Mouse (Mus musculus) limb, embryonic 14.5 days (tissue): ENCODE data around the gene Anks1. TPM values are rescaled to one million over a fixed set of nuclear protein-coding genes. Genes with fewer than 3 reads are reported as not detected.
A peak's percentile ranks its signal among the peaks of the same experiment; 100 is the strongest.
"Not testable (repeated sequence)": the region's sequence is repeated elsewhere in the genome, so short reads cannot be mapped to it uniquely, and the experiment has no call there.

Source experiments
- ATAC-seq: fragments of 200-750 bp; cut with Nextera tagmentation; 2 replicates; pipeline ENCODE4 v1.8.0; 2017; ENCODE audit warnings: low read depth, moderate number of reproducible peaks, moderate TSS enrichment; ENCODE audit not compliant: low FRiP score
- DNase-seq: peaks from one replicate; pipeline ENCODE4 v3.0.0-alpha.2; 2015; ENCODE audit warnings: low spot score
- H3K27ac ChIP-seq: fragments of 300-500 bp; sonication (generic); replicated peaks from 2 replicates; pipeline ENCODE4 v1.5.1; 2014; ENCODE audit warnings: low read depth, mild to moderate bottlenecking, low read length, moderate library complexity, mixed read lengths
- H3K27me3 ChIP-seq: fragments of 300-500 bp; sonication (generic); 2 replicates; pipeline ENCODE4 v1.6.1; 2014; ENCODE audit warnings: low read length, mixed read lengths; ENCODE audit not compliant: control insufficient read depth, insufficient read depth
- H3K36me3 ChIP-seq: fragments of 300-500 bp; sonication (generic); 2 replicates; pipeline ENCODE4 v1.6.1; 2014; ENCODE audit warnings: mild to moderate bottlenecking, low read length, moderate library complexity, mixed read lengths; ENCODE audit not compliant: control insufficient read depth, insufficient read depth
- H3K4me1 ChIP-seq: fragments of 300-500 bp; sonication (generic); 2 replicates; pipeline ENCODE4 v1.6.1; 2014; ENCODE audit warnings: antibody characterized with exemption, low read length, mixed read lengths; ENCODE audit not compliant: control insufficient read depth, insufficient read depth
- H3K4me2 ChIP-seq: fragments of 300-500 bp; sonication (generic); replicated peaks from 2 replicates; pipeline ENCODE4 v1.6.1; 2014; ENCODE audit warnings: low read depth, mild to moderate bottlenecking, low read length, moderate library complexity; ENCODE audit not compliant: severe bottlenecking
- H3K4me3 ChIP-seq: fragments of 300-500 bp; sonication (generic); replicated peaks from 2 replicates; pipeline ENCODE4 v1.5.1; 2014; ENCODE audit warnings: low read length
- H3K9ac ChIP-seq: fragments of 300-500 bp; sonication (generic); 2 replicates; pipeline ENCODE4 v1.6.1; 2014; ENCODE audit warnings: mild to moderate bottlenecking, low read depth, low read length, moderate library complexity; ENCODE audit not compliant: severe bottlenecking
- H3K9me3 ChIP-seq: fragments of 300-500 bp; sonication (generic); 2 replicates; pipeline ENCODE4 v1.6.1; 2016; ENCODE audit warnings: low read length; ENCODE audit not compliant: control insufficient read depth
- POLR2A ChIP-seq: fragments of 200-500 bp; IDR thresholded peaks from 2 replicates; pipeline ENCODE4 v1.8.0; 2012; ENCODE audit warnings: inconsistent platforms, mild to moderate bottlenecking, moderate library complexity, borderline replicate concordance; ENCODE audit not compliant: insufficient read depth, insufficient read length; ENCODE audit errors: extremely low read depth
- WGBS: fragments of 180-500 bp; shearing (Covaris S2); extraction: QIAGEN DNeasy Blood & Tissue Kit; methylation state at CpG from one replicate; pipeline ENCODE4 v1.1.7; 2014; 5-methylcytosine and 5-hydroxymethylcytosine counted together
- polyA plus RNA-seq, 2 experiments: library from polyadenylated mRNA; depleted of rRNA in 1 of 2; stranded (reverse) in 1 of 2; unstranded in 1 of 2; fragments of >200 nt; fragmentation: Nextera tagmentation in 1 of 2; extraction: Ambion mirVana in 1 of 2; gene quantifications; 2 replicates each; pipeline versions ENCODE4 v1.2.1 to v1.2.3; 2012 to 2014

The Anks1 gene
- polyA plus RNA-seq, 2 experiments, result 14.6 to 40.6 TPM

- H3K4me1 ChIP-seq, result 0 out of 2 replicates have a peak, but pooled peaks cover 3% of the 10 kb centered on the region
- no peak for TF ChIP-seq POLR2A
- no peaks in the 10 kb centered on the region for H3K27me3 ChIP-seq
- no peak for ATAC-seq
- H3K36me3 ChIP-seq, result peaks cover 47% of the 10 kb centered on the region
- H3K9ac ChIP-seq, result no peak overlapping the region
- 53% methylated on average over 12 of the region's 12 CpGs for WGBS
- no peak overlapping the region for H3K4me2 ChIP-seq
- no peak overlapping the region for H3K4me3 ChIP-seq
- no peaks in the 10 kb centered on the region for H3K9me3 ChIP-seq
- H3K27ac ChIP-seq, result 0 out of 2 replicates have a peak overlapping the region, but pooled peaks have one; percentile 13
- DNase-seq, result no peak
Measured at GRCm38 (mm10) chr17:27997212-27997611, 88.1 kb downstream of the Anks1 start.

- not testable (repeated sequence) for H3K9ac ChIP-seq
- H3K27ac ChIP-seq, result peak overlapping the region; percentile 50
Measured at GRCm38 (mm10) chr17:27999683-28000273, 90.7 kb downstream of the Anks1 start.

DNA sequence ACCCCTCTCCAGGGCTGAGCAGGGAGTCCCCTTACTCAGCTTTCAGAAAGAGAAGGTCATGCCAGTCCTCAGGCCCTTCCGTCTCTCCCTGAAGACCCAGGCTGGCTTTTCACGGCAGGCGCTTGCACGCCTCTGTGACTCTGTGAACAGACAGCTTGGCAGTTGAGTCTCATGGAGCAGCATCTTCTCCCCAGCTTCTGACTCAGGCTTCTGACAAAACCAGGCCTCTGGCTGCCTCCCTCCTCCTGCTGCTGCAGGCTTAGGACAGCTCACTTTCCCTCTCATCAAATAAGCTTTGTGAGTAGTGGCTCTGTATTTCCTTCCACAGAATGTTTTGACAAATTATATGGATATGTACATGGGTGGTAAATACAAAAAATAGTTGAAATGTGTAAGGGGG lies 91.3 kb downstream of the Anks1 start:
- no peak overlapping the region for H3K9ac ChIP-seq
- H3K27me3 ChIP-seq, result no peaks in the 10 kb centered on the region
- no peaks in the 10 kb centered on the region for H3K9me3 ChIP-seq
- 82% methylated on average over 4 of the region's 4 CpGs for WGBS
- H3K36me3 ChIP-seq, result peaks cover 27% of the 10 kb centered on the region
- TF ChIP-seq POLR2A, result no peak
- peak overlapping the region; percentile 50 for H3K27ac ChIP-seq
- ATAC-seq (no peak), DNase-seq (no peak)
- H3K4me3 ChIP-seq, result no peak overlapping the region
- H3K4me2 ChIP-seq, result no peak overlapping the region
- H3K4me1 ChIP-seq, result 0 out of 2 replicates have a peak, but pooled peaks cover 3% of the 10 kb centered on the region

More at GRCm38 (mm10) chr17:27999683-28000273, 90.7 kb downstream of the Anks1 start:
- H3K36me3 ChIP-seq, result peaks cover 33% of the 10 kb centered on the region
- H3K4me2 ChIP-seq, H3K9me3 ChIP-seq, DNase-seq, H3K4me3 ChIP-seq, H3K27me3 ChIP-seq, ATAC-seq, H3K4me1 ChIP-seq: not testable (repeated sequence)
- WGBS, result 87% methylated on average over 13 of the region's 13 CpGs

DNA sequence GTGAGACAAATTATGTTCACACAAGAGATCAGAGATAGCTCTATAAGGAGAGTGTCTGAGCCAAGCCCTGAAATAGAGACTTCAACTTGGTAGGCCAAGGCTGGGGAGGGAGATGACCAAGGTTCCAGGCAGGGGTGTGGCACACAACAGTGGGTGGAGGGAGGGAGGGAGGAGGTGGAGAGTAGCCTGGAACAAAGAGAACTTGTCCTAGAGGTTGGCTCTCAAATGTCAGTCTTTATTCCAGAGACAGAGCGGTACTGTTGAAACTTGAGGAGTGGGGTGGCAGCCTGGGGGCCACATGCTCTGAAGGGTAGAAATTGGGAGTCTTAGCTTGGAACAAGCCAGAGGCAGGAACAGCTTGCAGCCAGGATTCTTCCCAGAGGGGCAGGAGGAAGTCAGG lies 91.7 kb downstream of the Anks1 start:
- 25% methylated on average over 1 of the region's 1 CpGs for WGBS
- ATAC-seq (peak; percentile 28; the same call in 1 of the 2 replicates), DNase-seq (peak; percentile 20)
- peaks cover 3% of the 10 kb centered on the region for H3K4me1 ChIP-seq
- peaks cover 23% of the 10 kb centered on the region for H3K36me3 ChIP-seq
- no peak overlapping the region for H3K4me3 ChIP-seq
- H3K9ac ChIP-seq, result no peak overlapping the region
- H3K27ac ChIP-seq, result peak overlapping the region; percentile 50
- H3K4me2 ChIP-seq, result no peak overlapping the region
- TF ChIP-seq POLR2A, result no peak
- H3K27me3 ChIP-seq, result no peaks in the 10 kb centered on the region
- H3K9me3 ChIP-seq, result no peaks in the 10 kb centered on the region

GRCm38 (mm10) chr17:28005393-28005792 lies 96.3 kb downstream of the Anks1 start:
- no peak for TF ChIP-seq POLR2A

More at GRCm38 (mm10) chr17:28005393-28005792, 96.3 kb downstream of the Anks1 start:
- Histone ChIP-seq H3K4me2 (no peak overlapping the region), H3K36me3 (peaks cover 13% of the 10 kb centered on the region; the same call in 1 of the 2 replicates), H3K4me3 (no peak overlapping the region), H3K4me1 (peaks cover 35% of the 10 kb centered on the region), H3K27ac (no peak overlapping the region), H3K9ac (no peak overlapping the region), H3K9me3 (no peaks in the 10 kb centered on the region), H3K27me3 (no peaks in the 10 kb centered on the region)
- ATAC-seq (no peak), DNase-seq (no peak)
